Mouse (Mus musculus) stomach, embryonic 15.5 days (tissue): ENCODE data around the gene Tarbp2. TPM values are rescaled to one million over a fixed set of nuclear protein-coding genes. Genes with fewer than 3 reads are reported as not detected.

Experiments
- ATAC-seq: fragments of 200-750 bp; cut with Nextera tagmentation; 2 replicates; pipeline ENCODE4 v1.8.0; 2017; ENCODE audit warnings: low read depth, moderate number of reproducible peaks, moderate TSS enrichment; ENCODE audit not compliant: insufficient read depth, low FRiP score
- H3K27ac ChIP-seq: fragments of 300-500 bp; sonication (generic); 2 replicates; pipeline ENCODE4 v1.5.1; 2015; ENCODE audit warnings: mild to moderate bottlenecking, inconsistent platforms
- H3K27me3 ChIP-seq: fragments of 300-500 bp; sonication (generic); replicated peaks from 2 replicates; pipeline ENCODE4 v1.6.1; 2015; ENCODE audit warnings: inconsistent platforms
- H3K36me3 ChIP-seq: fragments of 300-500 bp; sonication (generic); 2 replicates; pipeline ENCODE4 v1.6.1; 2015; ENCODE audit warnings: inconsistent platforms
- H3K4me1 ChIP-seq: fragments of 300-500 bp; sonication (generic); 2 replicates; pipeline ENCODE4 v1.6.1; 2015; ENCODE audit warnings: inconsistent platforms
- H3K4me2 ChIP-seq: fragments of 300-500 bp; sonication (generic); 2 replicates; pipeline ENCODE4 v1.6.1; 2015; ENCODE audit warnings: mild to moderate bottlenecking, inconsistent platforms
- H3K4me3 ChIP-seq: fragments of 300-500 bp; sonication (generic); replicated peaks from 2 replicates; pipeline ENCODE4 v1.5.1; 2015; ENCODE audit warnings: inconsistent platforms
- H3K9ac ChIP-seq: fragments of 300-500 bp; sonication (generic); 2 replicates; pipeline ENCODE4 v1.6.1; 2015; ENCODE audit warnings: inconsistent platforms
- H3K9me3 ChIP-seq: fragments of 300-500 bp; sonication (generic); 2 replicates; pipeline ENCODE4 v1.6.1; 2016; ENCODE audit warnings: inconsistent platforms
- WGBS: fragments of 180-500 bp; shearing (Covaris S2); methylation state at CpG from one replicate; pipeline ENCODE4 v1.1.7; 2015; 5-methylcytosine and 5-hydroxymethylcytosine counted together
- polyA plus RNA-seq: library from polyadenylated mRNA; unstranded; fragments of >200 nt; fragmentation: Nextera tagmentation; extraction: Ambion mirVana; gene quantifications from 2 replicates; pipeline ENCODE4 v1.2.1, GENCODE M21; 2015

Gene Tarbp2
- polyA plus RNA-seq, 1 experiment from 2014 or later: 87.3 TPM

DNA sequence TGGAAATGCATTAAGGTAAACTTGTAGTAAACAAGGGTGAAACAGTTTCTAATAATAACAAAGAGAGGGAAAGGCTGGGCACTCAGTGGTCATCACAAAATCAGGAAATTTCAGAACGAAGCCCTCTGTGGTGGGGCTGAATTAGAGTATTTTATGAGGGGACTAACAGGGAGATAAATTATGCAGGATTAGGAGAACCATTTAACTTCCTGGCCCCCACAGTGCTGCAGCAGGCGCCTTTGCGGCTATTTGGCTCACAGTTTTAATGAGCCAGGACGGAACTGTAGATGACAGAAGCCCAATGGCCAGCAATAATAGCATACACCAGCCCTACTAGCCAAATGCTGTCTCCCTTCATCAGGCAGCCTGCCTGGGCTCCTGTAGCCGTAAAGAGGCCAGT, 45.7 kb downstream of the Tarbp2 start:
- Histone ChIP-seq H3K27me3 (no peaks in the 10 kb centered on the region), H3K36me3 (no peaks in the 10 kb centered on the region; the same call in 1 of the 2 replicates), H3K4me2 (no peak overlapping the region), H3K4me1 (no peaks in the 10 kb centered on the region), H3K9me3 (no peaks in the 10 kb centered on the region), H3K27ac (no peak overlapping the region), H3K9ac (no peak overlapping the region), H3K4me3 (no peak overlapping the region)
- 88% methylated on average over 5 of the region's 5 CpGs for WGBS
- ATAC-seq: no peak

DNA sequence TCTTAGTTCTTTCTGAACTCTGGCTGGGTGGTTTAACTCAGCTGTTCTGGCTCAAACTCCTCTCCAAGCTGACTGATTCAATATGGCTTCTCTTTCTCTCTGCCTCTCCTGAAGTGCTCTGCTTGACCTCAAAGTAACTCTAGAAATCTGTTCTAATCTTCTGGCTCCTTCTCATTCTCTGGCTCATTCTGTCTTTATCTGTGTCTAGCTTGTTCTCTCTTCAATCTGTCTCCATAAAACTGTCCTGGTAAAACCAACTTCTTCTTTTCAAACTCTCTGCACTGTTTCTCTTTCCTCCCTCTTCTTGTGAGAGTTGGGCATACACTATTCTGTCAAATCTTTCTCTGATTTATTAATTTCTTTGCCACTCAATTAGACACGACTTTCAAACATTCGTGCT, 49.9 kb downstream of the Tarbp2 start:
- no peak overlapping the region for H3K9ac ChIP-seq
- H3K36me3 ChIP-seq: no peaks in the 10 kb centered on the region
- H3K4me1 ChIP-seq: peaks cover 4% of the 10 kb centered on the region; the same call in 1 of the 2 replicates
- no peaks in the 10 kb centered on the region for H3K9me3 ChIP-seq
- no peak overlapping the region for H3K4me3 ChIP-seq
- no peaks in the 10 kb centered on the region for H3K27me3 ChIP-seq
- no peak overlapping the region for H3K27ac ChIP-seq
- WGBS: 72% methylated on average over 2 of the region's 2 CpGs
- no peak overlapping the region for H3K4me2 ChIP-seq
- ATAC-seq: no peak

DNA sequence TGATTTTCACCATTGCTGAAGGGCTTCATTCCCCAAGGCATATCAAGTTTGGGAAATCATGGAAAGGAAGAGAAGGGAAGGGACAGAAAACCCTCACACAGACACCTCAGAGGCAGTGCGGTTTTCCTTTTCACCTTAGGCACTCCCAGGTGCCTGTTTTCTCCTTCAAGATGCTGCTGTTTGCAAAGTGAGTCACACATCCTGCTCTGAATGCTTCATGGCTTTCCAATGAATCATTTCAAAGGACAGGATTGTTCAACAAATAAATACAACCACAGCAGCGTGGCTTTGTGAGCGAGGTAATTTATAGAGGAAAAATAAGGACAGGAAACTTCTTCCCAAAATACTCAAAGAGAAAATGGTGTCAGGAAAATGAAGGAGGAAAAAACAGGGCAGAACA, 54.1 kb downstream of the Tarbp2 start:
- Histone ChIP-seq H3K4me3 (no peak overlapping the region), H3K27ac (peak overlapping the region; percentile 16; the same call in 1 of the 2 replicates)
- WGBS: 56% methylated on average over 3 of the region's 3 CpGs

More for the DNA sequence above, 54.1 kb downstream of the Tarbp2 start:
- no peak overlapping the region for H3K4me2 ChIP-seq
- H3K9me3 ChIP-seq: no peaks in the 10 kb centered on the region
- H3K9ac ChIP-seq: no peak overlapping the region
- no peak for ATAC-seq
- H3K36me3 ChIP-seq: no peaks in the 10 kb centered on the region
- no peaks in the 10 kb centered on the region for H3K27me3 ChIP-seq
- peaks cover 4% of the 10 kb centered on the region; the same call in 1 of the 2 replicates for H3K4me1 ChIP-seq

Other genes starting within 250 kb of the Tarbp2 start
- 0.27 and 0.30 TPM in 2 replicates for gene Gm9918, start 247.6 kb upstream of the Tarbp2 start, polyA plus RNA-seq
- 66.3 and 66.4 TPM in 2 replicates for gene Mfsd5, start 238.7 kb upstream of the Tarbp2 start, polyA plus RNA-seq
- gene Espl1, start 221.9 kb upstream of the Tarbp2 start, polyA plus RNA-seq: 22.9 and 23.9 TPM in 2 replicates
- 322 TPM in 2 replicates for gene Pfdn5, start 192.1 kb upstream of the Tarbp2 start, polyA plus RNA-seq
- 83.5 and 85.5 TPM in 2 replicates for gene Myg1, start 186.5 kb upstream of the Tarbp2 start, polyA plus RNA-seq
- 55.9 and 67.0 TPM in 2 replicates for gene Aaas, start 167.4 kb upstream of the Tarbp2 start, polyA plus RNA-seq
- gene Sp7, start 151.0 kb upstream of the Tarbp2 start, polyA plus RNA-seq: 1.0 and 1.1 TPM in 2 replicates
- 9.6 and 9.7 TPM in 2 replicates for gene Sp1, start 112.0 kb upstream of the Tarbp2 start, polyA plus RNA-seq
- 0.90 and 1.3 TPM in 2 replicates for gene Amhr2, start 72.8 kb upstream of the Tarbp2 start, polyA plus RNA-seq
- 119 and 120 TPM in 2 replicates for gene Prr13, start 59.2 kb upstream of the Tarbp2 start, polyA plus RNA-seq
- gene Pcbp2, start 47.7 kb upstream of the Tarbp2 start, polyA plus RNA-seq: 182 and 192 TPM in 2 replicates
- 5.0 and 8.1 TPM in 2 replicates for gene Gm10337, start 14.5 kb upstream of the Tarbp2 start, polyA plus RNA-seq
- 13.4 and 15.5 TPM in 2 replicates for gene Map3k12, start 1.1 kb upstream of the Tarbp2 start, polyA plus RNA-seq
- 2.7 TPM in 2 replicates for gene Npff, start 6.8 kb downstream of the Tarbp2 start, polyA plus RNA-seq
- 0.28 TPM in 1 of 2 replicates, not detected in the other for gene Gm28047, start 106.9 kb downstream of the Tarbp2 start, polyA plus RNA-seq
- 35.2 and 36.5 TPM in 2 replicates for gene Atf7, start 107.3 kb downstream of the Tarbp2 start, polyA plus RNA-seq
- 57.1 and 63.3 TPM in 2 replicates for gene Atp5g2, start 154.2 kb downstream of the Tarbp2 start, polyA plus RNA-seq
- gene Calcoco1, start 204.0 kb downstream of the Tarbp2 start, polyA plus RNA-seq: 29.9 and 33.5 TPM in 2 replicates